Mouse (Mus musculus): Measurements from ENCODE around the gene Ap2a2. TPM values are rescaled to one million over a fixed set of nuclear protein-coding genes. Genes with fewer than 3 reads are reported as not detected.

The Ap2a2 gene
- polyA plus RNA-seq (2012; rRNA removed) (39.5 and 43.7 TPM in 2 replicates), polyA plus RNA-seq (2014; fragmentation: Nextera tagmentation; extraction: Ambion mirVana) (71.6 and 81.4 TPM in 2 replicates)

DNA sequence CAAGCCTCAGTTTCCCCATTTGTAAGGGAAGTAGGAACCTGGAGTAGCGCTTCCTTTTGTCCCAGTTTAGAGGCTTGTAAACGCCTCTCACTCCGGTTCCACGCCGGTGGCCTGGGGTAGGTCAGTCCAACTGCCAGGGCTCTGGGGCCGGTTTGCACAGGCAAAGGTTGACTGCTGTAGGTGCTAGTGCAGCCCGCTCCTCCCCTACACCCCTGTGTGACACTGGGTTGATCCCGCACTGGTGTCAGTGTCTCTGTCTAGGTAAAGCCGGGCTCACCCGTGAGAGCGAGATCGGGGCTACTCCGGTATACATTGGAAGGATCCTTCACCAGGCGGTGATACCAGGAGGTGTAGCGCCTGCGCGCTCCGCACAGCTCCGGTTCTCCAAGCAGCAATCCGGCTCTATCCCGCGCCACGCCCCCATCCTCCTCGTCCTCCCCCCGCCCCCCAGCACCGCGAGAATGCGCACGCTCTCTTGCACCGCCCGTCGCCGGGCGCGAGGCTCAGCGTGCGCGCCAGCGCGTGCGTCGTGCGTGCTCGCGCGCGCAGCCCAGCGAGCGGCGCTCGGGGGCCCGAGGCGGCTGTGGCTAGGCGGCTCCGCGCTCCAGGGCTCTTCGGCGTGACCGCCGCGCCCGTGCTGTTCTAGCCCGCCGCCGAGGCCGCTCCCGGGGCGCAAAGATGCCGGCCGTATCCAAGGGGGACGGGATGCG, at the start of gene Ap2a2:
Gene Ap2a2 (plus strand): TSS at position 492 of the 710 bp plus-strand sequence.
- Histone ChIP-seq H3K36me3 (ENCODE audit: control insufficient read depth, insufficient read depth, low read length) (peaks cover 9% of the 10 kb centered on the region; the same call in 1 of the 2 replicates), H3K4me3 (replicated peaks; ENCODE audit: low read length) (peak within 1 kb of the TSS; percentile 100), H3K27me3 (ENCODE audit: control insufficient read depth, insufficient read depth, low read length) (no peaks in the 10 kb centered on the region), H3K4me2 (replicated peaks; ENCODE audit: low read depth, low read length, severe bottlenecking) (peak within 1 kb of the TSS; percentile 86), H3K9ac (ENCODE audit: low read depth, low read length, severe bottlenecking) (peak within 1 kb of the TSS; percentile 94), H3K27ac (replicated peaks; ENCODE audit: low read depth, low read length) (peak within 1 kb of the TSS; percentile 78), H3K4me1 (ENCODE audit: control insufficient read depth, insufficient read depth, low read length) (peaks cover 22% of the 10 kb centered on the region), H3K9me3 (ENCODE audit: control insufficient read depth, low read length) (no peaks in the 10 kb centered on the region)
- under 1% methylated on average over 26 of the region's 72 CpGs for whole genome bisulfite sequencing
- TF ChIP-seq POLR2A (IDR thresholded peaks at IDR 0.05; ENCODE audit: borderline replicate concordance, extremely low read depth, insufficient read depth, insufficient read length) = peak; percentile 87
- ATAC-seq (ENCODE audit: low FRiP score, low read depth) (peak; percentile 94), DNase-seq (ENCODE audit: low spot score) (peak; percentile 96)

DNA sequence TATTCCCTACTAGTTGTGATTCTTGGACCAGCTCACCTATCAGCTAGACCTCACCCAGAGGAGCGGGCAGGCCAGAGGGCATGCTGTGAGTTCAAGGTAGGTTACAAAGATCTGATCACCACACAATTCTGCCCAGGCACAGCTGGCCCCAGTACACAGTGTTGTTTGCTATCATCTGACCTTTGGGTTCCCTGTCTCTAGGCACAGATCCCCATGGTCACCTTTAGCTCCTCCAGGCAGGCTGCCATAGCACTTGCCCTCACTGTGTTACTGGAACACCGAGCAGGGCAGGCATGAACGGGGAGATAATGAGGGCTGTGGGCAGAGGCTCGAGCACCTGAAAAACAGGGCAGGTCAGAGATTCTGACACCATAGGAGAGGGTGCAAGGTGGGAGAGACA, 44.3 kb upstream of the Ap2a2 start:
- no peaks in the 10 kb centered on the region for H3K4me1 ChIP-seq (ENCODE audit: control insufficient read depth, insufficient read depth, low read length)
- H3K4me3 ChIP-seq (replicated peaks; ENCODE audit: low read length) = no peak overlapping the region
- no peak for TF ChIP-seq POLR2A (IDR thresholded peaks at IDR 0.05; ENCODE audit: borderline replicate concordance, extremely low read depth, insufficient read depth, insufficient read length)
- no peak overlapping the region for H3K4me2 ChIP-seq (replicated peaks; ENCODE audit: low read depth, low read length, severe bottlenecking)
- no peak overlapping the region for H3K27ac ChIP-seq (replicated peaks; ENCODE audit: low read depth, low read length)
- 89% methylated on average over 4 of the region's 4 CpGs for WGBS
- DNase-seq (ENCODE audit: low spot score) = no peak
- H3K9ac ChIP-seq (ENCODE audit: low read depth, low read length, severe bottlenecking) = no peak overlapping the region
- ATAC-seq (ENCODE audit: low FRiP score, low read depth) = no peak
- peaks cover 47% of the 10 kb centered on the region for H3K36me3 ChIP-seq (ENCODE audit: control insufficient read depth, insufficient read depth, low read length)
- H3K9me3 ChIP-seq (ENCODE audit: control insufficient read depth, low read length) = no peaks in the 10 kb centered on the region
- H3K27me3 ChIP-seq (ENCODE audit: control insufficient read depth, insufficient read depth, low read length) = no peaks in the 10 kb centered on the region

DNA sequence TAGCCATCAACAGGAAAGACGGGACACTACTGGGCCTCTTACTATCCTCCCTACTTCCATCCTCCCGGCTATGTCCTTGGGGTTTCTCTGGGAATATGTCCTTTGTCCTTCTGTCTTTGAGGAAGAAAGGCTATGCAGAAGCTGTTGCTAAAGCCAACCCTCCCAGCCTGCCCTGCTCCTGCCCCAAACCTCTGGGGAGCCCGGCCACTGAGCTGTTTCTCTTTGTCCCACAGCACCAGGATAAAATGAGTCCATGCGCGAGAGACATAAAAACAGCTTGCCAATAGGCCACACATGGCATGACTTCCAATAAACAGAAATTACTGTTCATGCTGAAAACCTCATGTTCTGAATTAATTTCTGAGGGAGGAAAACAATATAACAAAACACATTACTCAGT, 43.7 kb upstream of the Ap2a2 start:
- no peaks in the 10 kb centered on the region for H3K4me1 ChIP-seq (ENCODE audit: control insufficient read depth, insufficient read depth, low read length)
- ATAC-seq (ENCODE audit: low FRiP score, low read depth) (no peak), DNase-seq (ENCODE audit: low spot score) (no peak)
- WGBS = 73% methylated on average over 5 of the region's 5 CpGs
- H3K9ac ChIP-seq (ENCODE audit: low read depth, low read length, severe bottlenecking) = no peak overlapping the region
- TF ChIP-seq POLR2A (IDR thresholded peaks at IDR 0.05; ENCODE audit: borderline replicate concordance, extremely low read depth, insufficient read depth, insufficient read length) = no peak
- no peak overlapping the region for H3K27ac ChIP-seq (replicated peaks; ENCODE audit: low read depth, low read length)
- H3K4me3 ChIP-seq (replicated peaks; ENCODE audit: low read length) = no peak overlapping the region
- H3K4me2 ChIP-seq (replicated peaks; ENCODE audit: low read depth, low read length, severe bottlenecking) = no peak overlapping the region
- H3K27me3 ChIP-seq (ENCODE audit: control insufficient read depth, insufficient read depth, low read length) = no peaks in the 10 kb centered on the region
- H3K9me3 ChIP-seq (ENCODE audit: control insufficient read depth, low read length) = no peaks in the 10 kb centered on the region
- peaks cover 40% of the 10 kb centered on the region for H3K36me3 ChIP-seq (ENCODE audit: control insufficient read depth, insufficient read depth, low read length)

DNA sequence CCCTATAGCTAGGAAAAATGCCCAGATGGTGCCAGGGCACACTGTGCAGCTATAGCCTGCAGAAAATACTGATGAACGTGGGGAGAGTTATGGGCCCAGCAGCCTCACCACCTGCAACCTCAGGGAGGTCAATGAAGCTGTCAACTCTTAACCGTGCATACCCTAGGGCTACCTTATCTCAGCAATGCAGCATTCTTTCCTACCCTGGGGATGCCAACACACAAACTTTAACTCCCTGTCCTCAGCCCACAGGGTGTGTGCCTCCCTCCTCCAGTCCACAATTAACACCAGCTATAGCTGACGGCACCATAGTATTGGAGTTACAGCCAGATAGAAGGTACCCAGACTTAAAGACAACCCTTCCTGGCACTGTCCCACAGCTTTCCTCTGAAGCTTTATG, 43.0 kb upstream of the Ap2a2 start:
- no peak for TF ChIP-seq POLR2A (IDR thresholded peaks at IDR 0.05; ENCODE audit: borderline replicate concordance, extremely low read depth, insufficient read depth, insufficient read length)
- Histone ChIP-seq H3K9ac (ENCODE audit: low read depth, low read length, severe bottlenecking) (no peak overlapping the region), H3K4me3 (replicated peaks; ENCODE audit: low read length) (no peak overlapping the region), H3K4me1 (ENCODE audit: control insufficient read depth, insufficient read depth, low read length) (no peaks in the 10 kb centered on the region), H3K27ac (replicated peaks; ENCODE audit: low read depth, low read length) (no peak overlapping the region), H3K9me3 (ENCODE audit: control insufficient read depth, low read length) (no peaks in the 10 kb centered on the region), H3K4me2 (replicated peaks; ENCODE audit: low read depth, low read length, severe bottlenecking) (no peak overlapping the region), H3K36me3 (ENCODE audit: control insufficient read depth, insufficient read depth, low read length) (peaks cover 35% of the 10 kb centered on the region), H3K27me3 (ENCODE audit: control insufficient read depth, insufficient read depth, low read length) (no peaks in the 10 kb centered on the region)
- no peak for ATAC-seq (ENCODE audit: low FRiP score, low read depth)
- no peak for DNase-seq (ENCODE audit: low spot score)
- 65% methylated on average over 3 of the region's 3 CpGs for WGBS

DNA sequence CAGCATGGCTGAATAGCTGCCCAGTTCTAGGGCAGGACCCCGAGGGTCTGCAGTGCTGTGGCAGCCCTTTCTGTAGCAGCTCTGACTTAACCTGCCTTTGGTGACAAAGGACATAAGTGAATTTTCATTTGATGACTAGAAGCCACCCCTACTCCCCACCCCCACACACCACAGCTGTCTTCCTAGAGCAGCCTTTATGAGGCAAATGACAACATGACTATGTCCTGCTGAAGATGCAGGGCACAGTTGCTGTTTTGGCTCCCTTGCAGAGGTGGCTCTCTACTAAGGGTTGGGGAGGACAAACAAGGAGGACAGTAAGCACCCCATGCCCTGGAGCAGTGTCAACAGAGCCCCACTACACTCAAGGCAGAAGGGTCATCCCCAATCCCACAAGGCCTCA, 42.2 kb upstream of the Ap2a2 start:
- Histone ChIP-seq H3K27me3 (ENCODE audit: control insufficient read depth, insufficient read depth, low read length) (no peaks in the 10 kb centered on the region), H3K27ac (replicated peaks; ENCODE audit: low read depth, low read length) (no peak overlapping the region), H3K9ac (ENCODE audit: low read depth, low read length, severe bottlenecking) (no peak overlapping the region), H3K36me3 (ENCODE audit: control insufficient read depth, insufficient read depth, low read length) (peaks cover 33% of the 10 kb centered on the region), H3K4me1 (ENCODE audit: control insufficient read depth, insufficient read depth, low read length) (no peaks in the 10 kb centered on the region), H3K4me3 (replicated peaks; ENCODE audit: low read length) (no peak overlapping the region), H3K4me2 (replicated peaks; ENCODE audit: low read depth, low read length, severe bottlenecking) (no peak overlapping the region), H3K9me3 (ENCODE audit: control insufficient read depth, low read length) (no peaks in the 10 kb centered on the region)
- no peak for DNase-seq (ENCODE audit: low spot score)
- TF ChIP-seq POLR2A (IDR thresholded peaks at IDR 0.05; ENCODE audit: borderline replicate concordance, extremely low read depth, insufficient read depth, insufficient read length) = no peak
- no peak for ATAC-seq (ENCODE audit: low FRiP score, low read depth)
- 80% methylated on average over 1 of the region's 1 CpGs for WGBS

Measured in limb, embryonic 14.5 days (tissue).